Mouse (Mus musculus) gastrocnemius, adult 2 months (tissue): Measurements from ENCODE around the gene Itga9. TPM values are rescaled to one million over a fixed set of nuclear protein-coding genes. Genes with fewer than 3 reads are reported as not detected.
A peak's percentile ranks its signal among the peaks of the same experiment; 100 is the strongest.

Experiments used
- DNase-seq: peaks from one replicate; pipeline ENCODE4 v3.0.0; 2022
- H3K27ac ChIP-seq: fragments of 200-600 bp; 2 replicates; pipeline ENCODE4 v1.8.1; 2022; ENCODE audit warnings: mild to moderate bottlenecking
- H3K4me3 ChIP-seq: fragments of 200-600 bp; 2 replicates; pipeline ENCODE4 v1.8.1; 2022; ENCODE audit warnings: mild to moderate bottlenecking, moderate library complexity
- CTCF ChIP-seq: fragments of 200-600 bp; IDR thresholded peaks from 2 replicates; pipeline ENCODE4 v1.8.1; 2022; ENCODE audit warnings: antibody characterized with exemption, mild to moderate bottlenecking, moderate library complexity
- intact Hi-C: fragments of 180-260 bp; cut with DNase I; formaldehyde crosslinking; loops from one replicate; pipeline ENCODE4 v1.15.1; 2025
- total RNA-seq, 2 experiments: library from RNA; stranded (reverse); gene quantifications; 2 replicates each; pipeline ENCODE4 v1.2.3; 2021

Itga9 gene
- total RNA-seq, 2 experiments from 2014 or later = 3.0 to 5.7 TPM

DNA sequence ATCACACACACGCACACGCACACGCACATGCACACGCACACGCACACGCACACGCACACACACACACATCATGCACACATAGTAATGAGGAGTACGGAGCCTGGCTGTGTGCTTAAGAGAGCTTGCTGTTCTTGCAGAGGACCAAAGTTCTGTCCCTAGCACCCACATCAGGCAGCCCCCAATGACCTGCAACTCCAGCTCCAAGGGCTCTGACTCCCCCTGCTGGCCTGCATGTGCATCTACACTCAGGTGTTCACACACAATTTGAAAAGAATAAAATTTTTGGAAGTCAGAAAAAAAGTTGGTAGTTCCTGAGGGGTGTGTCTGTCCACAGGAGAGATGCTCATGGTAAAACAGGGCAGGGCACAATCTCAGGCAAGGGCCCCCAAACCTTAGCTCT, 209.1 kb downstream of the Itga9 start:
- intact Hi-C loops = no loop called here
- no peak for DNase-seq
- TF ChIP-seq CTCF = peak; percentile 45
- H3K4me3 ChIP-seq = no peak overlapping the region
- H3K27ac ChIP-seq = no peak overlapping the region

- H3K4me3 ChIP-seq = no peak overlapping the region
- no peak overlapping the region for H3K27ac ChIP-seq
- intact Hi-C loops = no loop called here
- DNase-seq = no peak
- no peak for TF ChIP-seq CTCF
Observed at GRCm38 (mm10) chr9:118818508-118818907, 212.0 kb downstream of the Itga9 start.

DNA sequence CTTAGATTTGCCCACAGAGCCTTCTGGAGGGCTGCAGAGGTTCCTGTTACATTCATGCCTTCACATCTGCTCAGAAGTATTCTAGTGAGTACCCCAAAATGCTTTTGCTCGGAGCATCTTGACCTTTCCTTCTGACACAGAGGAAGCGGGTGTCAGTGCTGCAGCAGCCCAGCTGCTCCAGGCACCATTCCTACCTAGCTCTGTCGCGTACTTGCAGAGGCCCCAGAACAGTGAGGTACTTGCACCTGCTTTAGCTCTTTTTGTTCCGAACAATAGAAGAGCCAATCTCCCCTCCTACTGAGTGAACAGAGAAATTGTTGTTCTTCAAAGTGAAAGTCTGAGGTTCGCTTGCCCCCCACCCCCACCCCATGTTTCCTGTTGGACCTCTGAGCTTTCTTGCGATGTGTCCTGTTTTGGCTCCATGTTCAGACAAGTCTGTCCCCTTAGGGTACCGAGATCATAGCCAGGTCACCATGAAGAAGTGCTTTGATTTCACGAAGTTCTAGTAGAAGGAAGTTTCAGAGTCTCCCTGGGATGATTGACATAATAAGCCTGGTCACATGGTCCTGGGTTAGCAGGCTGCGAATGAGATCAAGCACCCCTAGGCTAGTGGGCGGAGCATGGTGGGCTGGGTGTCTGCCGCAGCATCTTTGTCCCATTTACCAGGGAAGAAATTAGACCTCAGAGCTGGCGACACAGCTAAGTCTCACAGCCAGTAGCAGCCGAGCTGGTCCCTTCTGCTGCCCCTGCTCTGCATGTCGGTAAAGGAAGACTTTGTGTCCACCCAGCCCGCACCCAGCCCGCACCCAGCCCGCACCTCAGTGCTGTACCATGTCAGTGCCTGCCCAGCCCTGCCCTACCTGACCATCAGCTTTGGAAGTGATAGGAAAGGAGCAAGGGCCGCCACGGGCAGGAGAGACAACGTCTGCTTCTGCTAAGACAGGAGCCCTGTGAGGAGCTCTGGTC, 215.0 kb downstream of the Itga9 start:
- peak overlapping the region; percentile 17 for H3K4me3 ChIP-seq

GRCm38 (mm10) chr9:118822186-118822555, 215.7 kb downstream of the Itga9 start:
- no peak overlapping the region for H3K4me3 ChIP-seq
- TF ChIP-seq CTCF = no peak
- intact Hi-C loops = no loop called here
- H3K27ac ChIP-seq = no peak overlapping the region; the same call in 1 of the 2 replicates
- DNase-seq = no peak

More for the DNA sequence above, 215.0 kb downstream of the Itga9 start:
- DNase-seq = peak; percentile 44
- no peak overlapping the region; the same call in 1 of the 2 replicates for H3K27ac ChIP-seq
- TF ChIP-seq CTCF = no peak
- intact Hi-C loops = no loop called here

GRCm38 (mm10) chr9:118822581-118822980, 216.1 kb downstream of the Itga9 start:
- Histone ChIP-seq H3K27ac (no peak overlapping the region), H3K4me3 (no peak overlapping the region)
- DNase-seq = no peak
- intact Hi-C loops = no loop called here
- TF ChIP-seq CTCF = no peak

GRCm38 (mm10) chr9:118831080-118831479, 224.6 kb downstream of the Itga9 start:
- H3K27ac ChIP-seq = peak overlapping the region; percentile 55
- no peak for TF ChIP-seq CTCF
- peak; percentile 57 for DNase-seq
- intact Hi-C loops = no loop called here
- no peak overlapping the region for H3K4me3 ChIP-seq

DNA sequence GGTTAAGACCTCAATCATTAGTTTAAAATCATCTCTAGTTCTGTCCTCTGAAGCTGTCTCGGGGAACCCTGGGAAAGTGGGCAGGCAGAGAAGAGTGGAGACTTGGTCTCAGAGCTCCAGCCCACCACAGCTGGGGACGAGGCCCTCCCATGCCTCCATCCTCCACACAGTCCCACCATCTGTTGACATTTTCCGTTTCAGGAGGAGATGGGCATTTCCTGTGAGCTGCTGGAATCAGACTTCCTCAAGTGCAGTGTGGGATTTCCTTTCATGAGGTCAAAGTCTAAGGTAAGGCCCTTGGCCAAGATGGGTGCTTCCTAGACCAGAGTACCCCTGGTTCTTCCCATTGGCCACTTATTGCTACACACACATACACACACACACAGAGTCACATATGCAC, 226.0 kb downstream of the Itga9 start:
- Histone ChIP-seq H3K4me3 (no peak overlapping the region), H3K27ac (no peak overlapping the region)
- no peak for TF ChIP-seq CTCF
- intact Hi-C loops = no loop called here
- no peak for DNase-seq

DNA sequence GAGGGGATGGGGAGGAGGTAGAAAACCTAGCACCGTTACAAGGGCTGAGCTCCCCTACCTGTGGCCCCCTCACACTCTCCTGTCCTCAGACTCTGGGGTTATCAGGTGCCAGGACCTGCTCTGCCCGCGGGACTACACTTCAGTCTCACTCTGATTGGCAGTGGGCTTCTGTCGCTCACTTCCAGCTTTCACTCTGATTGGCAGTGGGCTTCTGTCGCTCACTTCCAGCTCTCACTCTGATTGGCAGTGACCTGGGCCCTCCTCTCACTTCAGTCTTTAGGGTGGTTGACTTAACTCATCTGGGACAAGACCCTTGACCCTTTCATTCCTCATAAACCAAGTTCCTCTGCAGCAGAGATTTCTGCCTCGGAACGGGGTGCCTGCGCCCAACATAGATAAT, 226.9 kb downstream of the Itga9 start:
- intact Hi-C loops = no loop called here
- no peak for DNase-seq
- no peak for TF ChIP-seq CTCF
- H3K4me3 ChIP-seq = no peak overlapping the region
- no peak overlapping the region for H3K27ac ChIP-seq

GRCm38 (mm10) chr9:118838910-118839667, 232.6 kb downstream of the Itga9 start:
- DNase-seq = no peak
- intact Hi-C loops = no loop called here
- H3K27ac ChIP-seq = no peak overlapping the region
- TF ChIP-seq CTCF = no peak
- no peak overlapping the region for H3K4me3 ChIP-seq

GRCm38 (mm10) chr9:118841247-118841646, 234.8 kb downstream of the Itga9 start:
- no peak for DNase-seq
- intact Hi-C loops = no loop called here
- Histone ChIP-seq H3K27ac (no peak overlapping the region), H3K4me3 (no peak overlapping the region)
- no peak for TF ChIP-seq CTCF

DNA sequence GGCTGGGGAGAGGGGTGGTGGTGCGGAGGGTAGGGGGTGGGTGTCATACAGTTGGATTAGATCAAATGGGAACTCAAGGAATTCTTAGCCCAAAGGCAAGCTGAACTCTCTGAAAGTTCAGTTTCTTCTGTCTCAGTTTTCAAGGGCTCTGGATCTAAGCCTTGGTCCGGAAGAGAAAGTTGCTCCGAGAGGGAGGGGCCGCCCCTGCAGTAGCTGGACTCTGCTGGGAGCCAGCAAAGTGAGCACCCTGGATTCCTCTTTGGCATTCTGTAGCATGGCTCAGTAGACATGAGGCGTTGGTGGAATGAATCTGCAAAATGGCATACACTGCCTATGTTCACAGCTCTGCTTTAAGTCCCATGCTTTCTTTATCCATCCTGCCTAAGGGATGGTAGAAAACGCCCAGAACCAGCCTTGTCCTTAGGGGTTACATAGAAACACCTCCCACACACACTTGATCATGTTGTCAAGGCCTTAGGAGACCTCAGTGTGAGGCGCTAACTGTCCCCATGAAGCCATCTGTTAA, 235.5 kb downstream of the Itga9 start:
- Histone ChIP-seq H3K4me3 (no peak overlapping the region), H3K27ac (no peak overlapping the region)
- intact Hi-C loops = no loop called here
- no peak for DNase-seq
- TF ChIP-seq CTCF = no peak

GRCm38 (mm10) chr9:118843711-118844110, 237.2 kb downstream of the Itga9 start:
- intact Hi-C loops = no loop called here
- Histone ChIP-seq H3K27ac (no peak overlapping the region), H3K4me3 (no peak overlapping the region)
- TF ChIP-seq CTCF = no peak
- DNase-seq = no peak

DNA sequence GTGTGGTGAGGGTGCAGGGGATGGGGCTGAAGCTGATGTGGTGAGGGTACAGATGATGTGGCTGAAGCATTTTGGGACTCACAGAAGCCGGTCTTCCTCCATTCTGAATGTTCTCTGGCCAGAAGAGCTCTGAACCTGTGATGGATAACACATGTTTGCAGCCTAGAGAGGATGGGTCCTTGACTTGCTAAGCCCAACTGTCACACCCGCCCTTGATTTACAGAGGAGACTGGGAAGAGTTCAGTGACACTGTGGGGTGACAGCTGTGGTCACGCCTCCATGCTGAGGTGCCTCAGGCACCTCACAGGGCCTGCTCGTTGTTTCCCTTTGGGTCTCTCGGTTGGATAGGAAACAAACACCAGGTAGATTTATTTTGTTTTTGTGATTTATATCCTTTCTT, 238.5 kb downstream of the Itga9 start:
- no peak for TF ChIP-seq CTCF
- DNase-seq = no peak

More for the DNA sequence above, 238.5 kb downstream of the Itga9 start:
- intact Hi-C loops = no loop called here
- no peak overlapping the region for H3K4me3 ChIP-seq
- no peak overlapping the region for H3K27ac ChIP-seq
